Mouse (Mus musculus) inflammation-experienced regulatory T-cells, adult 6 months (primary cell): ENCODE results near the gene Lcorl. TPM values are rescaled to one million over a fixed set of nuclear protein-coding genes. Genes with fewer than 3 reads are reported as not detected.
A peak's percentile ranks its signal among the peaks of the same experiment; 100 is the strongest.
"Not testable (repeated sequence)": the region's sequence is repeated elsewhere in the genome, so short reads cannot be mapped to it uniquely, and the experiment has no call there.

Source experiments
- ATAC-seq: one replicate; pipeline ENCODE4 v1.8.0; 2017
- polyA plus RNA-seq, 3 experiments: library from polyadenylated mRNA; unstranded; fragments of 100-300 nt; shearing (Covaris generic); gene quantifications; one replicate each; pipeline ENCODE4 v1.2.1; 2017

Lcorl gene
- polyA plus RNA-seq, 3 experiments from 2014 or later = 10.7 to 16.6 (median 14.7) TPM

GRCm38 (mm10) chr5:45706811-45707210 lies 150.6 kb downstream of the Lcorl start:
- no peak for ATAC-seq

DNA sequence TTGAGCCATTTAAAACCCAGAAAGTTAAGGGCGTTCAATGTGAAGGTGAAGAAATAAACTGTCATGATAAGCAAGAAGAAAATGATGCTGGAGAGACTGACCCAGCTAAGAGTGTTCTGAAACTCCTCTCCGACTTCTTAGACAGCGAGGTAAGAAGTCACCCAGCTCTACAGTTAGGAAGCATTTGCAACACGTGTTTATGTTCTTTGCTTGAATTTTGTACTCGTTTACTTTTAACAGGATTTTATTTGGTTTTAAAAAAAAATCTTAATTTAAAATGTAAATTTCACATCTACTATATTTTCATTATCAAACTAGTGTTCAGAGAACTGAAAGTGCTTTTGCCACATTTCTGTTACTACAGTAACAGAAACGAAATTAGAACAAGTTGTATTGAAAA lies 165.7 kb downstream of the Lcorl start:
- no peak for ATAC-seq

GRCm38 (mm10) chr5:45690802-45691201 lies 166.6 kb downstream of the Lcorl start:
- ATAC-seq = no peak

DNA sequence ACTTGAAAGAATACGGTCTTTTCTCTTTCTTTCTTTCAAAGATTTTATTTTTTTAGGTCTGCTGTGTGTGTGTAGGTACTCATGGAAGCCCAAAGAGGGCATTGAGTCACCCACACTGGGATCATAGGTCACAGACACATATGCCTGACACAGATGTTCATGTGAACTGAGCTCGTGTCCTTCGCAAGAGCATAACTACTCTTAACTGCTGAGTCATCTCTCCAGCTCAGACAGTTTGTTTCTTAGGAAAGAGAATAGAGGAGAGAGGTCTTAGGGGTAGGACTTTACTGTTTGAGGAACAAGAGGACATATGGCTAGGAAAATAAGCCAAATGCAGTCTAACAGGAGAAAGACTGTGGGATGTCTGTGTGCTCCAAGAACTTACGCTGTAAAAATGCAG lies 168.3 kb downstream of the Lcorl start:
- ATAC-seq = no peak

DNA sequence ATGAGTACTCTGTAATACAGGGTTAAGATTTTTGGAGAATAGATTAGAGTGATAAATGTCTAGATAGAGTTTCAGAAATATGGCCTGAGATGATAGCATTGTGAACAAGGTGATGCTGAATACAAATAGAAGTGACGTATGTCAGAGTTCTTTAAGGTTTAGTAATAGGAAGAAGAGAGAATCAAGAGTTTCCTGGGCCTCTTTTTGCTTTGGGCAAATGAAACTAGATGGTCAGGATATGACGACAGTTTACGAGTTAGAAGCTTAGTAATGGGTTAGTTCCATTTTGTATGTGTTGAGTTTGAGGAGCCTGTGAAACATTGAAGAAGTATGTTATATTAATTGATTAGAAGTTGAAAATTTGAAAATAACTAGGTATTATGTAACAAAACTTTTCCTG lies 171.2 kb downstream of the Lcorl start:
- no peak for ATAC-seq

- ATAC-seq = peak; percentile 38
Measured at GRCm38 (mm10) chr5:45685243-45685642, 172.2 kb downstream of the Lcorl start.

DNA sequence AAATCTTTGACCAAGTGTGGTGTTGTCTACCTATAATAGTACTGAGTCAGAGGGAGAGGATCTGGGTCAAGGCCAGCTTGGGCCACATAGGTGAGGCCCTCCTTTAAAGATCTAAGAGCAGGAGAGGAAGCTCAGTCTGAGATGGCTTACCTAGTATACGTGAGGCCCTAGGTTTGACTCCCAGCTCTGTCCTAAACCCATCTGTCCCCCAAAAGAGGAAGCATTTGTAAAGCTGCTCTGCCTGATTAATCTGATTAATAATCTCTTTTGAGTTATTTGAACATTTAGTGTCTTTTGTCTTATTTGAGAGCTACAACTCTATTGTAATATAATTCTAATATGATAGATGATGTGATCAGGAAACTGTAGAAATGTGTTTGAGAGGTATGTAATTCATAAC lies 174.0 kb downstream of the Lcorl start:
- no peak for ATAC-seq

DNA sequence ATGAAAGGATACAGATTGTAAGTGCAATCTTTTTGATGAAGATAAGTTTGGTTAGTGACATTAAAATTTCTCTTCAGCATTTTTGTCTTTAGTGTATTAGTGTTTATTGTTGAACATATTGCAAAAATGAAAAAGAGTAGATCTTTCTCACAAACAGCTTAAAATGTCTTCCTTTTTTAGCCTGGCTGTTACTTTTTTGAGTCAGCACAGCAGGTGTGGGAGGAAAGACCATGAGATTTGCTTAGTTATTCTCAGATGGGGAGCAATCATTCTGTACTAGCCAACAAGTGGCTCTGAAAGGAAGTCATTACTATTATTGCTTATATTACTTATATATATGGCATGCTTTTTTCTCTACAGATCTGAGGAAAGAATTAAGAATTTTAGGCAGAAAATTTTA lies 177.5 kb downstream of the Lcorl start:
- no peak for ATAC-seq

GRCm38 (mm10) chr5:45677639-45678038 lies 179.8 kb downstream of the Lcorl start:
- ATAC-seq = peak; percentile 27

GRCm38 (mm10) chr5:45675032-45675431 lies 182.4 kb downstream of the Lcorl start:
- peak; percentile 78 for ATAC-seq

DNA sequence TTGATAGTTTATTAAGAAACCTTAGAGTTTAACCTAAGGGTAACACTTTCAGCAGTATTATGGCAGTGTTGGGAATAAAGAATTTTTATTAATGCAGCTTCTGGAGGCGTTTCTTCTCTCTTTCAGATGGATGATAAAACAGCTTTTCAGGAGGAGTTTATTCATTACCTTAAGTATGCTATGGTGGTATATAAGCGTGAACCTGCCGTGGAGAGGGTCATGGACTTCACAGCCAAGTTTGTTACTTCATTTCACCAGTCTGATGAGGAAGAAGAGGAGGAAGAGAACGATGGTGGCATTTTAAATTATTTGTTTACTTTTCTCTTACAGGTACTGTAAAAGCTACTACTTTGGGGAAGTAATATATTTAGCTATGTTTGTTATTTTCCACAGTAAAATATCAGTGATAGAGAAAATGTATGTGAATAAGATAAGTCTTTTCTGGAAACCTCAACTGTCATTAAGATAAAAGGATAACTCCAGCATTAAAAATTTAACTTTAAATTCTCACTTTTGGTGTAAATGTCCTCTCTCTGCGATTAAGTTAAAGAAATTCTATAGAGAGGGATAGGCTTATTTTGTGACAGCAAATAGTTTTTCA lies 186.4 kb downstream of the Lcorl start:
- ATAC-seq = no peak

- no peak for ATAC-seq
Measured at GRCm38 (mm10) chr5:45670280-45670670, 187.1 kb downstream of the Lcorl start.

DNA sequence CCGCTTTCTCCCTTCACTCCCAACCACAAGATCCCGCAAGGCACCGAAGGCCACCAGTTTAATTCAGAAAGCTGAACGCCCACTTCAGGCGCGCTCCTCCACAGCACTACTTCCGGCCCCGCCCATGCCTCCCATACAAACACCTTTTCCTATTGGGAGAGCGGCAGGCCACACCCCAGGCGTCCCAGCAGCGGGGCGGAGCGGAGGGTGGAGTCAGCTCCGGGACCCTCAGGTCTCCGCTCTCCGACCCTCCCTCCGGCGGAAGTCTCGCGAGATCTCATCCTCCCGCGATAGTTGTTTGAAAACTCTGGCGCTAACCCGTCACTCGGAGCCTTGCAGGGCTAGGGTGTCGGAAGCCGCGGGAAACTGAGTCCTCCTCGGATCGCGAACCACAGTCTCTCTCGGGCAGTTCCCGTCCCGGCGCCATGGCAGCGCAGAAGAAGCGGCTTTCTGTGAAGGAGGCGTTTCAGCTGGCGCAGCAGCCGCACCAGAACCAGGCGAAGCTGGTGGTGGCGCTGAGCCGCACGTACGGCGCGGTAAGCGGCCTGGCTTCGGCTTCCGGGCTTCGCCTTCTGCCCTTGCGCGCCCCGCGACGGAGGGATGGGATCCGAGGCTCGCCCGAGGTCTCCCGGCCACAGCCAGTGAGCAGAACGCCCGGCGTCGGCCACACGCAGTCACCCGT lies 187.7 kb downstream of the Lcorl start, which contains the start of gene Ncapg:
Ncapg (plus strand) TSS at position 322 of the 682 bp plus-strand sequence.
- peak; percentile 96 for ATAC-seq

DNA sequence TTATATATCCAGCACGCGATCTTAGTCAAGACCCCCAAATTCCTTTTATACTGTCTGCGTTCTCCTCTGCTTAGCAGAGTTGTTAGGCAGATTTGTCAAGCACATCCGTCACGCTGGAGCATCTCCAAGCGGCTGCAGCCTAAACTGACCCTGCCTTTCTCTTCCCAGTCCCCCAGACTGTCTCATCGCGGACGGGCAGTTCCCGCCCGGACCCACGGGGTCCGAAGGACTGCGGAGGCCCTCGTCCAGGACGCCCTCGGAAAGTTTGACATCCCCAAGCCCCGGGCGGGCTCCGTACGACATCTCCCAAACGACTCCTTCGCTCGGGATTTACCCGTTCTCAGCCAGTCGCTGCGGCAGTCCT lies 188.2 kb downstream of the Lcorl start:
- peak; percentile 12 for ATAC-seq

- no peak for ATAC-seq
Measured at GRCm38 (mm10) chr5:45668831-45669230, 188.6 kb downstream of the Lcorl start.

GRCm38 (mm10) chr5:45668324-45668723 lies 189.1 kb downstream of the Lcorl start:
- ATAC-seq = no peak

GRCm38 (mm10) chr5:45658406-45658805 lies 199.0 kb downstream of the Lcorl start:
- ATAC-seq = not testable (repeated sequence)

DNA sequence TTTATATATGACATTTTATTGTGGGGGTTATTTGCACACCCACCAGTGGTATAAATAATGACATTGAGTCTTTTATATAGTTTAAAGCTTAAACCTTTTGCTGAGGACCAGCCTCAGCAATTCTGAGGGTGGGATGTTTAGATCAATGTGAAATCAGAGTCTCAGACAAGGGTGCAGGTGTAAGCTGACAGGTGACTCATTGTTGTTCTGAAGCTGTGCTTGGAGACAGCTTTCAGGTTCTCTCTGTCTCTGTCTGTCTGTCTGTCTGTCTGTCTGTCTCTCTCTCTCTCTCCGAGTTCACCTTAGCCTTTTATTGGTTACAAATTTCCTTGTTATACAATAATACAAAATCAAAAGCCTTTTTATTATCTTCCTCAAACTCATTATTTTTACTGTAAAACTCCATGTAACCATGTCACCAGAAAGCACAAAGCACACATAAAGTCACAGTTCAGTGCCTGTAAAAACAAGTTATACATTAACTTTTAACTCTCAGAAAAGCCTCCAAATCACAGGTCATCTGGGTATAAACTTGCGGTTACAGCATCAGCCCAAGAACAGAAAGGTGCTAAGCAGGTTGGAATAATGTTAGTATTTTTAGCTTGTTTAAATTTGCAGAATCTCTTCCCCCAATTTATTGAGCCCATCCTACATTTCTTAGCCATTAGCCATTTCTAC lies 206.2 kb downstream of the Lcorl start:
- no peak for ATAC-seq

Other genes starting within 250 kb of the Lcorl start
- gene Fam184b, start 218.0 kb downstream of the Lcorl start, polyA plus RNA-seq = under 1 TPM in 2 of 3 experiments, not detected in 1; 0.08 to 0.28 TPM
- gene Ncapg, start 187.7 kb downstream of the Lcorl start, polyA plus RNA-seq = 10 to 100 TPM in 1 of 3 experiments, 1 to 10 TPM in 2; 4.7 to 68.2 (median 8.7) TPM